Mouse (Mus musculus) forebrain, embryonic 13.5 days (tissue): ENCODE measurements around the gene Ctdnep1. TPM values are rescaled to one million over a fixed set of nuclear protein-coding genes. Genes with fewer than 3 reads are reported as not detected.
A peak's percentile ranks its signal among the peaks of the same experiment; 100 is the strongest.
"Not testable (repeated sequence)": the region's sequence is repeated elsewhere in the genome, so short reads cannot be mapped to it uniquely, and the experiment has no call there.

ENCODE experiments used
- ATAC-seq: fragments of 200-750 bp; cut with Nextera tagmentation; 2 replicates; pipeline ENCODE4 v1.8.0; 2017
- H3K27ac ChIP-seq: fragments of 300-500 bp; sonication (generic); 2 replicates; pipeline ENCODE4 v1.5.1; 2015; ENCODE audit warnings: inconsistent platforms, mild to moderate bottlenecking, moderate library complexity
- H3K27me3 ChIP-seq: fragments of 300-500 bp; sonication (generic); 2 replicates; pipeline ENCODE4 v1.6.1; 2015; ENCODE audit warnings: mild to moderate bottlenecking, inconsistent platforms
- H3K36me3 ChIP-seq: fragments of 300-500 bp; sonication (generic); 2 replicates; pipeline ENCODE4 v1.6.1; 2015; ENCODE audit warnings: mild to moderate bottlenecking, inconsistent platforms; ENCODE audit not compliant: poor library complexity, severe bottlenecking
- H3K4me1 ChIP-seq: fragments of 300-500 bp; sonication (generic); 2 replicates; pipeline ENCODE4 v1.6.1; 2015; ENCODE audit warnings: inconsistent platforms
- H3K4me2 ChIP-seq: fragments of 300-500 bp; sonication (generic); 2 replicates; pipeline ENCODE4 v1.6.1; 2015; ENCODE audit warnings: inconsistent platforms, mild to moderate bottlenecking, moderate library complexity
- H3K4me3 ChIP-seq: fragments of 300-500 bp; sonication (generic); 2 replicates; pipeline ENCODE4 v1.5.1; 2015; ENCODE audit warnings: mild to moderate bottlenecking, inconsistent platforms
- H3K9ac ChIP-seq: fragments of 300-500 bp; sonication (generic); 2 replicates; pipeline ENCODE4 v1.6.1; 2015; ENCODE audit warnings: mild to moderate bottlenecking, inconsistent platforms
- H3K9me3 ChIP-seq: fragments of 300-500 bp; sonication (generic); replicated peaks from 2 replicates; pipeline ENCODE4 v1.6.1; 2016; ENCODE audit warnings: inconsistent platforms
- WGBS: fragments of 180-500 bp; shearing (Covaris S2); methylation state at CpG from one replicate; pipeline ENCODE4 v1.1.7; 2015; 5-methylcytosine and 5-hydroxymethylcytosine counted together
- polyA plus RNA-seq: library from polyadenylated mRNA; unstranded; fragments of >200 nt; fragmentation: Nextera tagmentation; extraction: Ambion mirVana; gene quantifications from 2 replicates; pipeline ENCODE4 v1.2.1, GENCODE M21; 2015

The Ctdnep1 gene
- polyA plus RNA-seq, 1 experiment from 2014 or later: 21.1 TPM

DNA sequence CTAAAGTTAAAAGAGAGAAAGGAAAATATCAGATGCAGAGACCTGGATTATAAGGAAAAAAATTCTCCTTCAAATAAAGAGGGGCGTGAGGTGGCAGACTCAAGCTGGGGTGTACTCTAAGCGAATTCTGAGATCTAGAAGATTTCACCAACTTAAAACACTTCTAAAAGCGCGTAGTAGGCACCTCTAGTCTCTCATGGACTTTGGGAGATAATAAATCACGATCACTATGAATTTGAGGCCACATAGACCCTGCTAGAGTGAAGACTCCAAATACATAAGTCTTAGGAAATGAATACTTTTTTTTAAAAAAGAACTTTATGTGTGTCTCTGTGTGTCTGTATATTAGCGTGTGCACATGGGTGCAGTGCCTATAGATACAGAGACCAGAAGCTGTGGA lies 34.7 kb downstream of the Ctdnep1 start:
- Histone ChIP-seq H3K9me3 (no peaks in the 10 kb centered on the region), H3K4me3 (peak overlapping the region; percentile 59; the same call in 1 of the 2 replicates), H3K27me3 (no peaks in the 10 kb centered on the region), H3K36me3 (peaks cover 34% of the 10 kb centered on the region), H3K27ac (no peak overlapping the region), H3K9ac (peak overlapping the region; percentile 83; the same call in 1 of the 2 replicates), H3K4me1 (peaks cover 49% of the 10 kb centered on the region), H3K4me2 (peak overlapping the region; percentile 85)
- 65% methylated on average over 6 of the region's 6 CpGs for WGBS
- ATAC-seq: no peak

DNA sequence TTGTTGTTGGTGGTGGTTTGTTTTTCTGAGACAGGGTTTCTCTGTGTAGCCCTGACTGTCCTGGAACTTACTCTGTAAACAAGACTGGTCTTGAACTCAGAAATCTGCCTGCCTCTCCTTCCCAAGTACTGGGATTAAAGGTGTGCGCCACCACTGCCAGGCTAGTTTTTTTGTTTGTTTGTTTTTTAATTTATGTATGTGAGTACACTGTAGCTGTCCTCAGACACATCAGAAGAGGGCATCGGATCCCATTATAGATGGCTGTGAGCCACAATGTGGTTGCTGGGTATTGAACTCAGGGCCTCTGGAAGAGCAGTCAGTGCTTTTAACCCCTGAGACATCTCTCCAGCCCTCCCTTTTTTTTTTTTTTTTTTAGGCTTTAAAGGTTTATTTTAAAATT lies 35.2 kb downstream of the Ctdnep1 start:
- H3K27me3 ChIP-seq, H3K9ac ChIP-seq, ATAC-seq, H3K27ac ChIP-seq, H3K4me2 ChIP-seq, H3K4me3 ChIP-seq, H3K9me3 ChIP-seq: not testable (repeated sequence)
- Histone ChIP-seq H3K36me3 (peaks cover 29% of the 10 kb centered on the region), H3K4me1 (peaks cover 51% of the 10 kb centered on the region)
- WGBS: 86% methylated on average over 2 of the region's 2 CpGs

DNA sequence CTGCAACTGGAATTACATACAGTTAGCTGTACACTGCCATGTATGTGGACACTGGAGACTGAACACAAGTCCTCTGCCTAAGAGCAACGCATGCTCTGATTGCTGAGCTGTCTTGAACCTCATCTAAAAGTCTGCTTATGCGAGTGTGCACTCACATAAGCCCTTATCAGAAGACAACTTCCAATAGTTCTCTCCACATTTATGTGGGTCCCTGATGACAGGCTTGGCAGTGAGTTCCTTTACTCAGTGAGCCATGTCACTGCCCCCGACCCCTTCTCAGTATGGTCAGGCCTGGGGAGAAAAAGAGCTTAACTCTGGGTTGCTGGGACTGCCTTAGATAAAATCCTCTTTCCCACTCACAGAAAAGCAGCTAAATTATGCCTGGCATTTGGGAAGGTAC lies 35.7 kb downstream of the Ctdnep1 start, which contains the start of gene Dlg4:
Gene Dlg4, plus strand, starts transcription at position 274 of the 400 bp plus-strand sequence.
- Histone ChIP-seq H3K36me3 (peaks cover 24% of the 10 kb centered on the region), H3K4me3 (peak within 1 kb of the TSS; percentile 71), H3K4me2 (peak within 1 kb of the TSS; percentile 92), H3K9ac (peak within 1 kb of the TSS; percentile 92), H3K4me1 (peaks cover 51% of the 10 kb centered on the region), H3K27ac (peak within 1 kb of the TSS; percentile 96), H3K9me3 (no peaks in the 10 kb centered on the region), H3K27me3 (no peaks in the 10 kb centered on the region)
- no peak for ATAC-seq
- WGBS: 78% methylated on average over 3 of the region's 3 CpGs

DNA sequence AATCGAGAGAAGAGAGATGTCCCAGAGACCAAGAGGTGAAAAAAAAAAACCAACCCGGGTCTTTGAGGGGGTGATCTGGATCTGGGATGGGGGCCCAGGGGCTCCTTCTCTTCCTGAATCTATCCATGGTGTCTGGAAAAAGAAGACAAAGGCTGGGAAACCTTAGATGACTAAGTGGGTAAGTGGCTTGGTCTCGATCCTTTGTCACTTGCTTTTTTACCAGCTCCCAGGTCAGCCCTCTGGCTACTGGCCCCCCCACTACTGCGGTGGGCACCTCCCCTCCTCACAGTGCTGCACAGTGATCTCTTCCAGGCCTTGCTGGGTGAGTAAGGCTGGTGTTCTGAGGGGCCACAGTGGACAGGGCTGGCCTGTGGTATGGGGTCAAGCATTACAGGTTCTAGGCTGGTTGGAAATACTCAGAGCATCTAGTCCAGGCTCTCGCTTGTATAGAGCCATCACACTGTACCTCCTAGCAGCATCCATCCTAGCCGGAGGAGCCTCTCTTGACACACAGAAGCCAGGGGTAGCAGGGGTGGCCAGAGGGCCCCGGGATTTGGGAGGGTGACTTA lies 36.3 kb downstream of the Ctdnep1 start:
- peak overlapping the region; percentile 92 for H3K4me2 ChIP-seq
- H3K9me3 ChIP-seq: no peaks in the 10 kb centered on the region
- peak overlapping the region; percentile 92 for H3K9ac ChIP-seq
- peak overlapping the region; percentile 96 for H3K27ac ChIP-seq
- no peaks in the 10 kb centered on the region for H3K27me3 ChIP-seq
- peak overlapping the region; percentile 71 for H3K4me3 ChIP-seq
- H3K4me1 ChIP-seq: peaks cover 56% of the 10 kb centered on the region
- H3K36me3 ChIP-seq: peaks cover 18% of the 10 kb centered on the region
- no peak for ATAC-seq
- 29% methylated on average over 7 of the region's 7 CpGs for WGBS

DNA sequence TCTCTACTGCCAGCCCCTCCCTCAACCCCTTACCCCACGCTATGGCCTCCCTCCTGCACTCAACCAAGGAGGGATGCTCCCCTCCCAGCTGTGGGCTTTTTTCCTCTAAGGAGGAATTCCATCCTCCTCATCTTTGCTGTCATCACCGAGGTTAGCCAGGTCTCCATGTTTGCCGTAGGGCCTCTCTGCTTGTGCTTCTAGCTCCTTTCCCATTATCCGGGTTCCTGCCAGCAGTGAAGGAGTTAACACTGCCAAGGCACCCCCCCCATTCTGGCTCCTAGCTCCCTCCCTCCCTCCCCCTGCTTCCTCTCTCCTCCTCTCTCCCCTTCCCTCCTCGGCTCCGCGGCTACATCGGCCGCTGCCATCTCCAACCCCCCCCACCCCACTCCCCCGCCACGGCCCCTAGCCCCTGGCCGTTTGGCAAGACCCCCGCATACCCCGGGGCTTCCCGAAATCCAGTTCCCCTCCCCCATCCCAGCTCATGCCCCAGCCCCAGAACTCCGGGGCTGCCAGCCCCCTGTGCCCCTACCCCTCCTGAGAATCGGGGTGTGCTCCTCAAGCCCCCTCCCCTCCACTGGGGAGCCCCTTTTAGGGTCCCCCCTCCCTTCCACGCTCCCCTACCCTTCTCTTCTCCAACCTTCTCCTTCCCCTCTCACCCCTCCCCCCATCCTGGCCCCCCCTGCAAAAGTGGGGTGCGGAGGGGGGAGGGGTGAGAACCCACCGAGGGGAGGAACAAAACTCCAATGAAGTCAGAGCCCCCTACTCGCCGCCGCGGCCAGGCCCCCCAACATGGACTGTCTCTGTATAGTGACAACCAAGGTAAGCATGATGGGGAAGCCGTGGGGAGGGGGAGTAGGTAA lies 37.4 kb downstream of the Ctdnep1 start:
- no peak for ATAC-seq
- Histone ChIP-seq H3K9me3 (no peaks in the 10 kb centered on the region), H3K4me3 (peak overlapping the region; percentile 71), H3K4me2 (peak overlapping the region; percentile 92), H3K27ac (peak overlapping the region; percentile 96), H3K36me3 (peaks cover 7% of the 10 kb centered on the region), H3K27me3 (no peaks in the 10 kb centered on the region), H3K9ac (peak overlapping the region; percentile 92), H3K4me1 (peaks cover 67% of the 10 kb centered on the region)
- WGBS: 3% methylated on average over 19 of the region's 25 CpGs

DNA sequence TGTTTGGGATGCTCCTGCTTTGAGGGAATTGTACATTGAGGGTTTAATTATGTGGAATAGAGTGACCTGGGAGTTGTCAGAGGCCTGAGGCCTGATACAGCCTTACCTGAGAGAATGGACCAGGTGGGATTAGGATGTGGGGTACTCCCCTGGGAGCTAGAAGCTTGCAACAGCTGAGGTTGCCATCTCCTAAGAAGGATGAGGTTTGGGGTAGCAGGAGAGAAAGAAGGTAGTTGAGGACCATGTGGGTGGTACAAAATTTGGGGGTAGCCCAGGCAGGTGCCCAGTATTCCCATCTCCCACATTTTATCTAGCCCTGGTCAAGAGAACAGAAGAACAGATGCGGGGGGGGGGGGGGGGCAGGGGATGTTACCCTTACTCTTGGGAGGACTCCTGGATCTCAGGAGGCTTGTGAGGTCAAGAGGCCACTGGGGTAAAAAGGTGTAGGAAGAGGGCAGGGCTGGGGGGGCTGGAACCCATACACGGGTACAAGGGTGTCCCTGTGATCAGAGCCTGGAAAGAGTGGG lies 38.6 kb downstream of the Ctdnep1 start:
- 18% methylated on average over 2 of the region's 2 CpGs for WGBS
- ATAC-seq: no peak
- H3K4me1 ChIP-seq: peaks cover 74% of the 10 kb centered on the region

DNA sequence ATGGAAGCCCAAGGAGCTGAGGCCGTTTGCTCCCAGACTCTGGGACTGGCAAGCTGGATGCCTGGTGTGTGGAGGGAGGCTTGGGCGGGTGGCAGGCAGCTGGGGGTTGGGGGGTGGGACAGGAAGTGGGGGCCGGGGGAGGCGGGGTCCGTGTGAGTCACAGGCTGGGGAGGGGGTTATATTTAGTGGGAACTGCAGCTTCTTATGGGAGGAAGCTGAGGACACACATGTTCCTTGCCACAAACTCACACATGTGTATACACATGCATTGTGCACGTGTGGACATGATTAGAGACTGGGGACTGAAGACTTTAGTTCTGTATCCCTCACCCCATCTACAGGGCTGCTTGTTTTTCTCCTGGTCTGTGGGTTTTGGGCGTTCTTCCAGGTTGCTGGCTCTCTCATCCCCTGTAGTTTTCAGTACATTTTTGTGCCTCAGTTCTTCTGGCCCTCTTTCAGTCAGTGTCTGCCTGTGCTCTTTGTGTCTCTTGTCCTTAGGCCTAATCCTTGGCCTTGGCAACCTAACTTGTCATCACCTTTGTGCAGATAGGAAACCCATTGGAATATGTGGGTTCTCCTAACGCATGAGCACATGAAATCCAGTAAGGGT lies 39.2 kb downstream of the Ctdnep1 start:
- Histone ChIP-seq H3K4me3 (peak overlapping the region; percentile 71), H3K27me3 (no peaks in the 10 kb centered on the region), H3K4me2 (peak overlapping the region; percentile 92), H3K36me3 (no peaks in the 10 kb centered on the region), H3K27ac (peak overlapping the region; percentile 96), H3K4me1 (peaks cover 74% of the 10 kb centered on the region), H3K9me3 (no peaks in the 10 kb centered on the region), H3K9ac (peak overlapping the region; percentile 92)
- 9% methylated on average over 8 of the region's 8 CpGs for WGBS
- no peak for ATAC-seq

More for the DNA sequence above, 38.6 kb downstream of the Ctdnep1 start:
- H3K9ac ChIP-seq: peak overlapping the region; percentile 92
- no peaks in the 10 kb centered on the region for H3K9me3 ChIP-seq
- peak overlapping the region; percentile 71 for H3K4me3 ChIP-seq
- H3K27ac ChIP-seq: peak overlapping the region; percentile 96
- no peaks in the 10 kb centered on the region for H3K36me3 ChIP-seq
- peak overlapping the region; percentile 92 for H3K4me2 ChIP-seq
- no peaks in the 10 kb centered on the region for H3K27me3 ChIP-seq

DNA sequence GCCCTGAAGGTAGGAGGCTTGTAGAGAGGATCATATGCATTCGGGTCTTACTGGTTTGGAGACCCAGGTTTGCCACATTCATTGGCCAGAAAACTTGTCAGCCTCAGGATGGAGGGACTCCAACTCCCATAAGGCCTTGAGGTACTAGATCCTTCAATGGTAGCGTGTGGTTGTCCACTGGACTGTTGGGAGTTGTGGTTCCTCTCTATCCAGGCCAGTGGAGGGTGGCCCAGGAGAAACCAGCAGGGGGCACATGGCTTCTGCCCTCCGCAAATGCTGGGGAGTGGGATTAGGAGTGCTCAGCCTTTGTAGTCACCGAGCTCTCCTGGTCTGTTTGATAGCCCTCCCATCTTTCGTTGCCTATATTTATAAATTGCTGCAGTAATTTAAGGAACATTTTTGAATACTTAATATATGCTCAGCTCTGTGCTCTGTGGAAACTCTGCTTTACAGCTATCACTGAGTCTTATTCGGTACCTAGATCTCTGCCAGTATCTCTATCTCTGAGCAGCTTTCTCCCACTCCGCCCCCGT lies 39.8 kb downstream of the Ctdnep1 start:
- Histone ChIP-seq H3K4me1 (peaks cover 76% of the 10 kb centered on the region), H3K4me2 (peak overlapping the region; percentile 92), H3K36me3 (no peaks in the 10 kb centered on the region), H3K4me3 (peak overlapping the region; percentile 71), H3K9ac (peak overlapping the region; percentile 92), H3K27ac (peak overlapping the region; percentile 96), H3K9me3 (no peaks in the 10 kb centered on the region), H3K27me3 (no peaks in the 10 kb centered on the region)
- ATAC-seq: peak; percentile 79
- WGBS: under 1% methylated on average over 8 of the region's 8 CpGs

DNA sequence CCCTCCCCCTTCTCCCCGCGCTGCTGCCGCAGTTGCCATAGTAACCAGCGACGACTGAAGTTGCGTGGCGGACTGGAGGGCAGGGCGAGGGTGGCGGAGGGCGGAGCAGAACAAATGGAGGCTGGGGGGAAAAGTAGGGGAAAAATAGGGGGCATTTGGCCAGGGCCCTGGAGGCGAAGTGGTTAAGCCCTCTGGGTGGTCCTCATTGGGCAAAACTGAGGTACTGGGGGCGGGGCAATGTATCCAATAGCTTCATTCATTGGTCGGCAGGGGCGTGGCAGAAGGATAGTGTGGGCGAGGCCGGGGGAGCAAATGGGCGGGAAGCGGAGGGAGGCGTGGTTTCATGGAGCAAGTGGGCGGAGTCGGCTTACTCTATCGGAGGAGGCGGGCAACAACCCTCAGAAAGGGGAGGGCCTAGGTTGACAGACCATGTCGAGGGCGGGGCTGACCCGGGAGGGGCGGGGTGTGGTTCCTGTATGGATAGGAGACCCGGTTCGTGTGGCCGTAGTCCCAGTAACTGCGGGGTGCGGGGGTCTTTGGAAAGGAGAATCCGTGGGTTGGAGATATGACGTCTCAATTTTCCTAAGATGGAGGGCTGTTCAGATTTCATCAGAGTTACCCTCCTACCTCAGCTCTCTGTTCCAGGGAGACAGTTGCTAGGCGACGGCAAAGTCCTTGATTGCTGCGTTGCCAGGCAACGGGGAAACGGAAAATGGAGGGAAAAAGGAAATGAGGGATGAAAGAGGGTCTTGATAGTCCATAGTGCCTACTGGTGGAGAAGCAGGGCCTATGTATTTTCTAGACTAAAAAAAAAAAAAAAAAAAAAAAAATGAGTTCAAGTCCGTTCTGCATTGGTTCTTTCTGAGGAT lies 40.5 kb downstream of the Ctdnep1 start:
- Histone ChIP-seq H3K36me3 (no peaks in the 10 kb centered on the region), H3K9ac (peak overlapping the region; percentile 92), H3K9me3 (no peaks in the 10 kb centered on the region), H3K4me3 (peak overlapping the region; percentile 71), H3K27ac (peak overlapping the region; percentile 96), H3K4me2 (peak overlapping the region; percentile 92), H3K4me1 (peaks cover 83% of the 10 kb centered on the region), H3K27me3 (no peaks in the 10 kb centered on the region)
- peak; percentile 71 for ATAC-seq
- WGBS: under 1% methylated on average over 40 of the region's 40 CpGs

DNA sequence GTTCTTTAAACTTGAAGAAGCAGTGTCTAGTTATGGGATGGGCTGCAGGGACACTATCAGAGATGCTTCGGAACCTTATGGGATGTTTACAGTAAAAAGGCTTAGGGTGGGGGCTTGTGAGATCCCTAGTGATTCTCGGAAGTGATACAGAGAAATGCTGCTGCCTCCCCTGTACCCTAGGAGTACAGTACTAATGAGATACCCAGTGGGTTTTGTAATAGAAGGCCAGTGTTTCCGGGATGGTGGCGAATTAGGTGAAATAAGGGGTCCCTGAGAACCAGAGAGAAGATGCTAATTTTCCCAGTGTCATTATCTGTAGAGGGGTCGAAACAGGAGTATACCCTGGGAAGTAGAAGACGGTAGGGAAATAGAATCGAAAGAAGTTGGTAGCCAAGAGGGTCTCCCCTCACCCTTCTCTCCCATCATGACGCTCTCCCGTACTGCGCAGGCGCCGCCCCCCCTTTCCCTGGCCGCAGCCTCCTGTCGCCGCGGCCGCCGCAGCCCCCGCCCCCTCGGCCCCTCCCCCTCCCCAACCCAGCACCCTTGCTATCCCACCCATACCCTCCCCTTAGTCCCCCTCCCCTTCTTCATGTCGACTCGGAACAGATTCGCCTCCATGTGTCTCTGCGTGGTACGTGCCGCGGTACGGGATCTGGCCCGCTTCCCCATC lies 42.7 kb downstream of the Ctdnep1 start:
- ATAC-seq: no peak

DNA sequence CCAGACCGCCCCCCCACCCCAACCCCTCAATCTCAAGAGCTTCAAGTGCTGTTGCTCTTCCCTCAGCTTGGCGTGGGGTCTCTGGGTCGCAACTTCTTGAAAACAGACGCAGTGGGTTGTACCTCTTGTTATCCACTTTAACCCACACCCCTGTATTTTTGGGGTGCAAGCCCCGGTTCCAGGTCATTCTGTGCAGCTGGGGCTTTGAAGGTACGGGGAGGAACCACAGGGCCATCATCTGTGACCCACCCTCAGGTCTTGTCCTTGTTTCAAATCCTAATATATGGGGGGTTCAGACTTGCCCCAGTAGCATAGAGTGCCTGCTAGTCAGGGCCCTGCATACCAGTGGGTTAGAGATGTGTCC lies 43.2 kb downstream of the Ctdnep1 start:
- H3K4me2 ChIP-seq: peak overlapping the region; percentile 68
- no peak for ATAC-seq
- H3K36me3 ChIP-seq: no peaks in the 10 kb centered on the region
- H3K9me3 ChIP-seq: no peaks in the 10 kb centered on the region
- H3K27ac ChIP-seq: peak overlapping the region; percentile 48
- H3K27me3 ChIP-seq: no peaks in the 10 kb centered on the region
- H3K4me3 ChIP-seq: peak overlapping the region; percentile 37
- 13% methylated on average over 6 of the region's 6 CpGs for WGBS
- peaks cover 90% of the 10 kb centered on the region for H3K4me1 ChIP-seq
- peak overlapping the region; percentile 66 for H3K9ac ChIP-seq

More for the DNA sequence above, 42.7 kb downstream of the Ctdnep1 start:
- no peaks in the 10 kb centered on the region for H3K9me3 ChIP-seq
- H3K36me3 ChIP-seq: no peaks in the 10 kb centered on the region
- peak overlapping the region; percentile 68 for H3K4me2 ChIP-seq
- H3K4me1 ChIP-seq: peaks cover 91% of the 10 kb centered on the region
- peak overlapping the region; percentile 57 for H3K27ac ChIP-seq
- peak overlapping the region; percentile 37 for H3K4me3 ChIP-seq
- H3K9ac ChIP-seq: peak overlapping the region; percentile 66
- 6% methylated on average over 21 of the region's 29 CpGs for WGBS
- H3K27me3 ChIP-seq: no peaks in the 10 kb centered on the region
